Mouse (Mus musculus): ENCODE results near the gene Cyfip2. TPM values are rescaled to one million over a fixed set of nuclear protein-coding genes. Genes with fewer than 3 reads are reported as not detected.
A peak's percentile ranks its signal among the peaks of the same experiment; 100 is the strongest.

Gene Cyfip2
- 7.2 and 12.1 TPM in 2 replicates for polyA plus RNA-seq (2015; fragmentation: Nextera tagmentation; extraction: Ambion mirVana)

DNA sequence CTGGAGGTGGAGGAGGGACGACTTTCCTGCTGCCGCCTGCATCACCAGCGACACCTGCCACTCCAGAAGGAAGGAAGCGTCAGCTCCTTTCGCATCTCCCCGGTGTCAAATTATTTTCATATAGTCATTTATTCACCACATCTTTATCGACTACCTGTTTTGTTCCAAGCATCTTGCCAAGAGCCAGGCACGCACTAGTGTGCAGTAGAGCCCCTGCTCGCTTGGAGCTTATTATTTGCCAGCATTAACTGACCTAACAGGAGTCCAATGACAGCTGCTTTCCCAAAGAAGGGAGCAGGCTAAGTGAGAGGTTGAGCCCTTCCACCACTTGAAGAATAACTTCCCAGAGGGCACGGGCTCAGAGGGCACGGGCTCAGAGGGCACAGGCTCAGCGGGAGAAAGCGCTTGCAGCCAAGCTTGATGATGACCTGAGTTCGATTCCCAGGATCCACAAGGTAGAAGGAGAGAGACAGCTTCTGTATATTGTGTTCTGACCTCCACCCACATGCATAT, at the start of gene Cyfip2:
Gene Cyfip2, minus strand, starts transcription at position 337 of the 513 bp plus-strand sequence.
- peaks cover 12% of the 10 kb centered on the region for H3K27me3 ChIP-seq
- peak; percentile 29; the same call in 1 of the 2 replicates for ATAC-seq (replicated peaks; ENCODE audit: insufficient number of reproducible peaks, insufficient read depth, low FRiP score, low read depth)
- no peaks in the 10 kb centered on the region for H3K36me3 ChIP-seq
- peak within 1 kb of the TSS; percentile 99 for H3K4me2 ChIP-seq
- no peaks in the 10 kb centered on the region for H3K9me3 ChIP-seq (replicated peaks)
- H3K4me1 ChIP-seq (replicated peaks) = peaks cover 16% of the 10 kb centered on the region
- H3K4me3 ChIP-seq = peak within 1 kb of the TSS; percentile 81
- peak within 1 kb of the TSS; percentile 77 for H3K9ac ChIP-seq
- 8% methylated on average over 14 of the region's 14 CpGs for WGBS
- peak within 1 kb of the TSS; percentile 70 for H3K27ac ChIP-seq

DNA sequence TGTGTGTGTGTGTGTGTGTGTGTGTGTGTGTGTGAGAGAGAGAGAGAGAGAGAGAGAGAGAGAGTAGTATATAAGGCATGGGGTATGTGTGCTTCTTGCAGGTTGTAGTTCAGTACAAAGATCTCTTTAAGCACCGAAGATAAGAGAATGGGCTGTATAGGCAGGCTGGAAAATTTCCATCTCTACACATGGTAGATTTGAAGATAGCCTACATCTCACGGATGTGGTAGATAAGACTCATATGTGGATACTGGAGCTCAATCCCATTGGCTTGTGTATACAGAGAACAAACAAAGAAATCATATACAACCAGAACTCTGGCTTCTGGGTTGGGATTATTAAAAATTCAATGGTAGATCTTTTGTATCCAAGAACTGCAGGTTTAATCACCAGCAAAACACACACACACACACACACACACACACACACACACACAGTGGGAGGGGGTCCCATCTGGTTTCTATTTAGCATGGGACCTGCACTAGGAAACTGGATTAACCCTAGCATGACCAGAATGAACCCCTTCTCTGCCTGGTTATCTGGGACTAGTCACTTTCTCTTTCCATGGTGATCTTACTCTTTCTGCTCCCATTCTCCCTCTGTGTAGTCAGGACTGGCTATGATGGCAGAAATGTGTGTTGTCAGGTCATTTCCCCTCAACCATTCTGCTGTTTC, 48.5 kb upstream of the Cyfip2 start:
- 61% methylated on average over 2 of the region's 2 CpGs for WGBS
- Histone ChIP-seq H3K4me3 (no peak overlapping the region), H3K27ac (no peak overlapping the region), H3K4me2 (no peak overlapping the region), H3K9ac (no peak overlapping the region), H3K9me3 (replicated peaks) (no peaks in the 10 kb centered on the region), H3K36me3 (no peaks in the 10 kb centered on the region), H3K27me3 (no peaks in the 10 kb centered on the region), H3K4me1 (replicated peaks) (no peaks in the 10 kb centered on the region)
- no peak for ATAC-seq (replicated peaks; ENCODE audit: insufficient number of reproducible peaks, insufficient read depth, low FRiP score, low read depth)

DNA sequence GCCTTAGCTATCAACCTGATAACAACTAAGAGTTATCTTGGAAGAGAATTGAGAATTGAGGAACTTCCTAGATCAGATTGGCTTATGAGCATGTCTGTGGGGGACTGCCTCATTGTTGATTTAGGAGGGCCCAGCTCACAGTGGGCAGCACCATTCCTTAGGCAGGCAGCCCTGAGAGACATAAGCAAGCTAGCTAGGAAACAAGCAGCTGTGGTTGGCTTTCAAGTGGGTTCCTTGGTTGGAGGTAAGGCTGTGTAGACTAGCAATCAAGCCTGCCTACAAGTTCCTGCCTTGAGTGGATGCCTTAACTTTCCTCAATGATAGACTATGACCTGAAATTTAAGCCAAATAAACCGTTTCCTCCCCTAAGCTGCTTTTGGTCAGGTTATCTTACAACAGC, 45.7 kb upstream of the Cyfip2 start:
- H3K36me3 ChIP-seq = no peaks in the 10 kb centered on the region
- no peaks in the 10 kb centered on the region for H3K27me3 ChIP-seq
- no peak overlapping the region for H3K27ac ChIP-seq
- 70% methylated on average over 1 of the region's 1 CpGs for WGBS
- no peak overlapping the region for H3K4me2 ChIP-seq
- H3K9ac ChIP-seq = no peak overlapping the region
- no peak overlapping the region for H3K4me3 ChIP-seq
- no peaks in the 10 kb centered on the region for H3K9me3 ChIP-seq (replicated peaks)
- no peaks in the 10 kb centered on the region for H3K4me1 ChIP-seq (replicated peaks)
- ATAC-seq (replicated peaks; ENCODE audit: insufficient number of reproducible peaks, insufficient read depth, low FRiP score, low read depth) = no peak

DNA sequence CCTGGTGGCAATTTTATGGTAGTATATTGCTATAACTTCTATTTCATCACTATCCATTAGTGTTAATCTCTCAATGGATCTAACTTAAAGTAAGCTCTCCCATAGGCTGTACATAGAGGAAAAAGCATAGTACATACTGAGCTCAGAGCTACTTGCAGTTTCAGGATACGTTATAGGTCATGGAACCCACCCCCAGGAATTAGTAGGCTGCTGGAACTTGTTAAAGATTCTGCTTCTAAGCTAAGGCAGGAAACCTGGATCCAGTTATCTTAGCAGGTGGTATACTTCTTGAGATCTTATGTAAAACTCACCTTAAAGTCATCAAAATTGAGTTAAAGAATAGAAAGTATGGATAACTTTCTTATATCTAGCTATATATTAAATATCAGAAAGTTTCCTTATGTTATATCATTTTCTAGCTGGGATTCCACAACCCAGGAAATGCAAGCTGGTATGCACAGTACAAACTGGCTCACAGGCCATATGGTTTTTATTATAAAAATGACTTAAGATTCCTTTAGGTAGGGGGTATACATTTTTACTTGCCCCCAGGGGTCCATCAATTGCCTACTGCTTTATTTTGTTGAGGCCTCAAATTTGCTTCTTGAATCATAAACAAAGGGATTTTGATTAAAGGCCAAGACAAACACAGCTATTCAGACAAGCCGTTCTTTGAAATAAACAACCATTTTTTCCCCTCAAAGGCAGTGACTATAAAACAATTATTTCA, 37.2 kb upstream of the Cyfip2 start:
- Histone ChIP-seq H3K9ac (no peak overlapping the region), H3K9me3 (replicated peaks) (no peaks in the 10 kb centered on the region), H3K4me2 (no peak overlapping the region), H3K4me3 (no peak overlapping the region), H3K27ac (no peak overlapping the region), H3K36me3 (no peaks in the 10 kb centered on the region), H3K27me3 (no peaks in the 10 kb centered on the region), H3K4me1 (replicated peaks) (no peaks in the 10 kb centered on the region)
- WGBS = 62% methylated on average over 2 of the region's 2 CpGs
- ATAC-seq (replicated peaks; ENCODE audit: insufficient number of reproducible peaks, insufficient read depth, low FRiP score, low read depth) = no peak

DNA sequence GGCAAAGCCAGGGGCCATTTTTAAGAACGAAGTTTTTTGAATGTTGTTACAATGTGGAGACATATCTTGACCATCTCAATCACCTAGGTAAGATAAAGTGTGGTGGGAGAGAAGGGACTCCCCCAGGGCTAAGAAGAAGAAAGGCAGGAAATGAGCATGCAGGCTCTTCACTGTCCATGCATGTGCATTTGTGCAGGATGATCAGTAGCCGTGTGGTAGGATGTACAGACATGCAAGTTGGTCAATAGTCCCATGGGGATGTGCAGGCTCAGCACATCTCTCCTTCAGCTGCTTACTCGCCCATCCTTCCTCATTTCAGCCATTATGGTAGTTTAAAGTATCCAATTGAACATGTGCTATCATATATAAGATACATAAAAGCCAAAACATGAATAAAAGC, 35.8 kb upstream of the Cyfip2 start:
- WGBS = 73% methylated on average over 3 of the region's 3 CpGs
- ATAC-seq (replicated peaks; ENCODE audit: insufficient number of reproducible peaks, insufficient read depth, low FRiP score, low read depth) = no peak

DNA sequence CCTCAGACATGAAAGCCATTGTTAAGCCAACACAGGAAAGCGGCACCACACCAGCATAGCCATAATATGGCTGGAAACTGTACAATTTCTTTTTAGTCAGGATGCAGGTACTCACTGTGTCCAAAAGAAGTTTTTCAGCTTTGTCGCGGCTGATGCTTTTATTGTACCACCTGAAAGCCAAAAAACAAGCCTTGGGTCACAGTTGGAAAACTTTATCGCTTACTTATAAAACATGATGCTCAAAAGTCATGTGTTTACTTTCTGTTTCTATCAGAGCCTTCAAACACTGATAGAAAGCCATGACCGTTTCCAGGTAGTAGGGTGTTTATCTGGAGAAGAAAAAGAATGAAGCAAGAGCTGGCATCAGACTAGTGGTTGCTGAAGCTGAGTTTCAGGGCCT, 35.1 kb upstream of the Cyfip2 start:
- Histone ChIP-seq H3K27ac (no peak overlapping the region), H3K27me3 (no peaks in the 10 kb centered on the region), H3K36me3 (no peaks in the 10 kb centered on the region), H3K4me2 (no peak overlapping the region), H3K4me3 (no peak overlapping the region), H3K9me3 (replicated peaks) (no peaks in the 10 kb centered on the region), H3K4me1 (replicated peaks) (peaks cover 10% of the 10 kb centered on the region), H3K9ac (no peak overlapping the region)
- 78% methylated on average over 5 of the region's 5 CpGs for WGBS
- ATAC-seq (replicated peaks; ENCODE audit: insufficient number of reproducible peaks, insufficient read depth, low FRiP score, low read depth) = no peak

More for the DNA sequence above, 35.8 kb upstream of the Cyfip2 start:
- H3K4me1 ChIP-seq (replicated peaks) = peaks cover 8% of the 10 kb centered on the region
- H3K27ac ChIP-seq = no peak overlapping the region
- no peak overlapping the region for H3K9ac ChIP-seq
- no peaks in the 10 kb centered on the region for H3K9me3 ChIP-seq (replicated peaks)
- no peak overlapping the region for H3K4me2 ChIP-seq
- H3K36me3 ChIP-seq = no peaks in the 10 kb centered on the region
- no peaks in the 10 kb centered on the region for H3K27me3 ChIP-seq
- no peak overlapping the region for H3K4me3 ChIP-seq

DNA sequence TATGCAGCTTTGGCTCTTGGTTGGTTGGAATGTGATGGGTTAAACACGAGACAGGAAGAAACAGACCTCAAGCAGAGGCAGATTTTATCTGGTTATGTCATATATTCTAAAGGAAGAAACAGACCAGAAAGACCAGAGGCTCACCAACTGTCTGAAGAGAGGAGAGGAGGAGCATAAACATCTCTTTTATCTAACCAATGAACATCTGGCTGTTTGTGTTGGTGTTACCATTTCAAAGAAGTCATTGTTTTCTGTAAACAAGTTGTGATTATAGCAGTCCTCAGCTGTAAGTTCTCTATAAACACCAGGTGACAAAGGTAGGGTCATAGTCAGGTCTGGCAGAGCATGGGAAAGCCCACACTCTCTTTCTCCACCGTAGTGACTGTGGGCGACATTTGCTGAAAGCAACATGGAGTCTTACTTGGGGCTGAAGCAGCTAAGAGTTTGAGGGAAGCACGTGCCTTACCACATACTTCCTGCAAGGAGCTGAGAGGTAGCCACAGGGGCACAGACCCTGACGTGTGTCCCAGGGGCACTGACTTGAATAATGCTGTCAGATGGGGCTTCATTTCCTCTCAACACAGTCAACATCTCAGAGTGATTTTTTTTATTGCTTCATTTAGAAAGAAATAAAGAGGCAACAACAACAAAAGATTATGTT, 31.4 kb upstream of the Cyfip2 start:
- Histone ChIP-seq H3K36me3 (no peaks in the 10 kb centered on the region), H3K4me2 (no peak overlapping the region)

DNA sequence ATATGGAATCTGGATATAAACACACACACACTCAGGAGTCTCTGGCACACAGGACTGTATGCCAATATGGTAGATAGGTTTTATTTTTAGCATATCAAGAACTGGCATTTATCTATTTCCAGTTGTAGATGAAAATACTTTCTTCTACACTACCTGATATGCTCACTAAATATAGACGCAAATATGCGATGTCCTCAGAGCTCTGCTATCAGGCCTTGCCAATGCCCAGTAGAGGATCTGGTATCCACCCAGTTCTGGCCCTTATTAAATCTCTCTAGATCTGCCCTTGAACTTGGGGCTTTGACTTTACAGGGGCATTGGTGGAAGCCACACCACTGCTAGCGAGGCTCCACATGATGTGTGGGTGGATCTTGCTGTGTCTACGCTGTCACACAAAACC, 29.3 kb upstream of the Cyfip2 start:
- H3K27me3 ChIP-seq = no peaks in the 10 kb centered on the region
- peaks cover 19% of the 10 kb centered on the region for H3K4me1 ChIP-seq (replicated peaks)
- H3K4me2 ChIP-seq = no peak overlapping the region
- H3K4me3 ChIP-seq = no peak overlapping the region
- no peak overlapping the region for H3K9ac ChIP-seq
- no peaks in the 10 kb centered on the region for H3K36me3 ChIP-seq
- ATAC-seq (replicated peaks; ENCODE audit: insufficient number of reproducible peaks, insufficient read depth, low FRiP score, low read depth) = peak; percentile 58; the same call in 1 of the 2 replicates
- no peaks in the 10 kb centered on the region for H3K9me3 ChIP-seq (replicated peaks)
- H3K27ac ChIP-seq = peak overlapping the region; percentile 72
- 49% methylated on average over 4 of the region's 4 CpGs for WGBS

More for the DNA sequence above, 31.4 kb upstream of the Cyfip2 start:
- H3K27ac ChIP-seq = 0 out of 2 replicates have a peak overlapping the region, but pooled peaks have one; percentile 7
- no peak overlapping the region for H3K4me3 ChIP-seq
- no peaks in the 10 kb centered on the region for H3K9me3 ChIP-seq (replicated peaks)
- H3K4me1 ChIP-seq (replicated peaks) = peaks cover 19% of the 10 kb centered on the region
- 49% methylated on average over 5 of the region's 5 CpGs for WGBS
- no peaks in the 10 kb centered on the region for H3K27me3 ChIP-seq
- no peak for ATAC-seq (replicated peaks; ENCODE audit: insufficient number of reproducible peaks, insufficient read depth, low FRiP score, low read depth)
- no peak overlapping the region for H3K9ac ChIP-seq

DNA sequence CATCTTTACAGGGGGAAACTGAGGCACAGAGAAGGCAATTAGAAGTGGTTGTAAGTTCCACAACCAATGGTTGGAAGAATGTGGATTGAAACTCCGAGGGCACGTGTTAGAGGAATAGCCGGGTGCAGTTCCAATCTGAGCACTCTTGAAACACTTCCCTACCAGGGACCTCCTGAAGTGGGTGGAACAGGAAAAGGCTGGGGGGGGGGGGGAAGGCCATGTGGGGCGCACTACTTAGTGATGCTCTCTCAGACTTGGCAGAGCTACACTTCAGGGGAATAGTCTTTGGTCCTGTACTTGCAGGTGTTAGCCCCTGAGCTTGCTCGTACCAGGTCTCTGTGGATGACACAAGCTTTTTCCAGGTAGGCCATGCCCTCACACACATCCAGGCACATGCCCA, 23.4 kb upstream of the Cyfip2 start:
- Histone ChIP-seq H3K4me1 (replicated peaks) (no peaks in the 10 kb centered on the region), H3K4me2 (no peak overlapping the region), H3K4me3 (no peak overlapping the region), H3K9ac (no peak overlapping the region), H3K27ac (no peak overlapping the region), H3K9me3 (replicated peaks) (no peaks in the 10 kb centered on the region), H3K36me3 (no peaks in the 10 kb centered on the region), H3K27me3 (no peaks in the 10 kb centered on the region)
- no peak for ATAC-seq (replicated peaks; ENCODE audit: insufficient number of reproducible peaks, insufficient read depth, low FRiP score, low read depth)
- WGBS = 78% methylated on average over 5 of the region's 5 CpGs

DNA sequence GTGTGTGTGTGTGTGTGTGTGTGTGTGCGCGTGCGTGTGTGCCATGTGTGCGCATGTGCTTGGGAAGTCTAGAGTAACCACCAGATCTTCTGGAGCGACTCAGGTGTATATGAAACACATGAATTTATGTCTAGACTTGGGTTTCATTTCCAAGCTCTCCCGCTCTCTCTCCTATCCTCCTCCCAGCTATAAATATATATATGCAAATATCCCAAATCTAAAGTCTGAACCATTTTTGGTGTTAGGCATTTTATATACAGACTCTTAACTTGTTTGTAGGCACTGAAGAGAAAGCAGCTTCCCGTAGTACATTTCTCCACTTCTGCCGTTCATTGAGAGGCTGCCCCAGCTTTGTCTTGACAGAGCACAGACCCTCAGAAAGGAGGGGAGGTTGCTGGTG, 19.6 kb upstream of the Cyfip2 start:
- H3K4me3 ChIP-seq = no peak overlapping the region
- H3K9me3 ChIP-seq (replicated peaks) = no peaks in the 10 kb centered on the region
- no peaks in the 10 kb centered on the region for H3K36me3 ChIP-seq
- no peak overlapping the region for H3K4me2 ChIP-seq
- H3K27ac ChIP-seq = no peak overlapping the region
- 87% methylated on average over 8 of the region's 8 CpGs for WGBS
- H3K4me1 ChIP-seq (replicated peaks) = no peaks in the 10 kb centered on the region
- no peak for ATAC-seq (replicated peaks; ENCODE audit: insufficient number of reproducible peaks, insufficient read depth, low FRiP score, low read depth)
- no peak overlapping the region for H3K9ac ChIP-seq
- H3K27me3 ChIP-seq = no peaks in the 10 kb centered on the region

DNA sequence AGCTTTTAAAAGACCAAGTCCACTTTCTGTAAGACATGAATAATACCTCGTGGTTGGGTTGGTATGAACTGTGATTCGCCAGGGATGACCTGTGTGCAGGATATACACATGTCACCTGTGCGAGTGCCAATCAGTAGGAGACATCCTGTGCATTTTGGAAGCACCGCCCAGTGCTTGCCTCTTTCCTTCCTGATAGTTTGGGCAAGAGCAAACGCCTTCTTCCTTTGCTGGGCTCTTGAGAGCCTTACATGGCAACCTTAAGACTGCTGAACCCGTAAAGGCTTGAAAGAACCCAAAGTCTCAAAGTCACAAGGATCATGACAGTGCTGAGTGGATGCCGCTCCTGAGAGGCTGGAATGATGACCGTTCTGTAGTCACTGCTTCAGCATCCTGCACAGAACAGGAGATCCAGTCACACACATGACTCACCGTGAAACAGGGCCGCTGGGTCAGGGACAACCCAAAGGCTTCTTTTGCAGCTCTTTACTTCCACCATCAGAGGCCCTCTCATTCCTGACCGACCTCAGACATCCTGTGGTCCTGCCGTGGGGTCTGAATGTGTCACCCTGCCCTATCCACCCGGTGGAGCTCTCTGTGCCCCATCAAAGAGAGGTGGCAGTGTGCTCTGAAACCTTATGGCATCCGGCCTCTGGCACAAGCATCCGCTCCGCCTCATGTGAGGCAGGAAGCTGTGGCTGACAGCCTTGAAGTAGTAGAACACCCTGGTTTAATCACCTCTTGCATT, 13.8 kb upstream of the Cyfip2 start:
- H3K27me3 ChIP-seq = no peaks in the 10 kb centered on the region
- no peak overlapping the region for H3K4me3 ChIP-seq
- no peak overlapping the region for H3K9ac ChIP-seq
- H3K27ac ChIP-seq = no peak overlapping the region
- no peak overlapping the region for H3K4me2 ChIP-seq
- WGBS = 81% methylated on average over 16 of the region's 16 CpGs
- ATAC-seq (replicated peaks; ENCODE audit: insufficient number of reproducible peaks, insufficient read depth, low FRiP score, low read depth) = no peak
- no peaks in the 10 kb centered on the region for H3K36me3 ChIP-seq
- H3K4me1 ChIP-seq (replicated peaks) = no peaks in the 10 kb centered on the region
- no peaks in the 10 kb centered on the region for H3K9me3 ChIP-seq (replicated peaks)
